Mouse (Mus musculus): ENCODE measurements at regions not wholly inside any gene's neighbourhood (a gene's known extent, or its start where the extent isn't known, plus 50 kb on each side); places are given as distances from the start of the nearest gene placed in this dataset.

DNA sequence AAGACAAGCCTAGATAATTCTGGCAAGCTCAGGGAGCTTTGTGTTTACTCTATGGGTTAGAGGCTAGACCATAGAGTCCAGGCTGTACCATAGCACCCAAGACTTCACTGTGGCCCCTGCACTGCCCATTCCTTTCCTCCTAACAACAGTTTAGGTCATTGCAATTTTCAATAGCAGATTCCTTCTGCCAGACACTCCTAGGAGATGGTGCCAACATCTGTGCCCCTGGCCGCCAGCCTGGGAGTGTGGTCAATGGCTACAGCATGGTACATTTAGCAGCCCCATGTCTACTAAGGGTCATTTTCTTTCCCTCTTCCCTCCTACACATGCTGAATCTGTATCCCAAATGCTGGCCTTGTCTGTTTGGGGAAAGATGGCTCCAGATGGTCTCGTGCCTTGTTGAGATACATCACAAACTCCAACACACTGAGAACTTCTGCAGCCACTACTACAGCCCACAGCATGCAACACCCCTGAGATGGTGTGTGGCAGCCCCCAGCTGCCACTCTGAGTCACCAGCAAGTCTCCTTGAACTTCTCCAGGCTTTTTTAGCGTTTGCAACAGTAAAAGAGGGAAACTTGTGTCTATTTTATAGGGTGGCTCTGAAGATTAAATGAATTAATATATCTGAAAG lies 115.9 kb downstream of the CK137956 start:
- TF ChIP-seq CTCF (IDR thresholded peaks at IDR 0.05) (no peak), EP300 (IDR thresholded peaks at IDR 0.05) (no peak)
- H3K9me3 ChIP-seq (ENCODE audit: low read length), result no peaks in the 10 kb centered on the region
- no peaks in the 10 kb centered on the region for H3K27me3 ChIP-seq (replicated peaks; ENCODE audit: insufficient read depth, low read length)
- H3K4me1 ChIP-seq (ENCODE audit: insufficient read depth, low read depth, low read length), result no peaks in the 10 kb centered on the region
- no peak overlapping the region for H3K27ac ChIP-seq (ENCODE audit: low read length)
- WGBS, result 63% methylated on average over 3 of the region's 3 CpGs
- no peaks in the 10 kb centered on the region for H3K36me3 ChIP-seq (ENCODE audit: insufficient read depth, low read length)
- H3K4me3 ChIP-seq (ENCODE audit: low read depth, low read length), result no peak overlapping the region
- no peak overlapping the region for H3K9ac ChIP-seq (replicated peaks; ENCODE audit: low read depth)
- DNase-seq (ENCODE audit: low spot score) (no peak), ATAC-seq (no peak)
- no peak overlapping the region for H3K4me2 ChIP-seq (replicated peaks; ENCODE audit: low read depth, low read length)

DNA sequence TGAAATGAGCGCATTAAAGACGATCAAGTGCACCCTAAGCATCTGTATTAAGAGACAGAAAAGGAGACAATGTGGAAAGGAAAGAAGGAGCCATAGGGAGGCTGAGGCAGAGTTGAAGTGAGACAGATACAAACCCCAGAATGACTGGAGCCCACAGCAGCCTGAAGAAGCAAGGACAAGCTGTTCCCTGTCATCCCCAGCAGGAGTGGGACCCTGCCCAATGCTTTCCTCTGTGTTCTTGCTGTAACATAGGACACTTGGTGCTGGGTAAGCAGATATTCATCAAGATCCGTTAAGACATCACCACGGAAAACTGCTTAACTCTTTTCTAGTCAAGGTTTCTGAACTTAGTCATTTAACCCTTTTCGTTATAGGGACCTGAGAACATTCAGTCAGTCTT lies 121.4 kb downstream of the CK137956 start:
- Histone ChIP-seq H3K27me3 (replicated peaks; ENCODE audit: insufficient read depth, low read length) (no peaks in the 10 kb centered on the region), H3K9me3 (ENCODE audit: low read length) (no peaks in the 10 kb centered on the region), H3K4me2 (replicated peaks; ENCODE audit: low read depth, low read length) (no peak overlapping the region), H3K4me1 (ENCODE audit: insufficient read depth, low read depth, low read length) (no peaks in the 10 kb centered on the region), H3K36me3 (ENCODE audit: insufficient read depth, low read length) (no peaks in the 10 kb centered on the region), H3K27ac (ENCODE audit: low read length) (no peak overlapping the region), H3K9ac (replicated peaks; ENCODE audit: low read depth) (no peak overlapping the region), H3K4me3 (ENCODE audit: low read depth, low read length) (no peak overlapping the region)
- TF ChIP-seq CTCF (IDR thresholded peaks at IDR 0.05) (no peak), EP300 (IDR thresholded peaks at IDR 0.05) (no peak)
- ATAC-seq (no peak), DNase-seq (ENCODE audit: low spot score) (no peak)
- WGBS, result 82% methylated on average over 5 of the region's 5 CpGs

- WGBS, result 35% methylated on average over 3 of the region's 3 CpGs
- no peaks in the 10 kb centered on the region for H3K36me3 ChIP-seq (ENCODE audit: insufficient read depth, low read length)
- H3K4me2 ChIP-seq (replicated peaks; ENCODE audit: low read depth, low read length), result no peak overlapping the region
- no peak overlapping the region for H3K4me3 ChIP-seq (ENCODE audit: low read depth, low read length)
- no peak overlapping the region for H3K27ac ChIP-seq (ENCODE audit: low read length)
- H3K4me1 ChIP-seq (ENCODE audit: insufficient read depth, low read depth, low read length), result no peaks in the 10 kb centered on the region
- no peaks in the 10 kb centered on the region for H3K27me3 ChIP-seq (replicated peaks; ENCODE audit: insufficient read depth, low read length)
- no peak overlapping the region for H3K9ac ChIP-seq (replicated peaks; ENCODE audit: low read depth)
- ATAC-seq, result no peak
- no peak for DNase-seq (ENCODE audit: low spot score)
- TF ChIP-seq EP300 (IDR thresholded peaks at IDR 0.05), result no peak
- no peak for TF ChIP-seq CTCF (IDR thresholded peaks at IDR 0.05)
- H3K9me3 ChIP-seq (ENCODE audit: low read length), result no peaks in the 10 kb centered on the region
These were observed 124.4 kb downstream of the CK137956 start for GRCm38 (mm10) chr4:127846321-127846720.

- H3K9ac ChIP-seq (replicated peaks; ENCODE audit: low read depth), result no peak overlapping the region
- 60% methylated on average over 7 of the region's 7 CpGs for WGBS
- no peak for DNase-seq (ENCODE audit: low spot score)
- H3K4me3 ChIP-seq (ENCODE audit: low read depth, low read length), result no peak overlapping the region
- TF ChIP-seq EP300 (IDR thresholded peaks at IDR 0.05) (no peak), CTCF (IDR thresholded peaks at IDR 0.05) (no peak)
- no peaks in the 10 kb centered on the region for H3K36me3 ChIP-seq (ENCODE audit: insufficient read depth, low read length)
- no peak overlapping the region for H3K27ac ChIP-seq (ENCODE audit: low read length)
- ATAC-seq, result no peak
- H3K4me2 ChIP-seq (replicated peaks; ENCODE audit: low read depth, low read length), result no peak overlapping the region
- no peaks in the 10 kb centered on the region for H3K9me3 ChIP-seq (ENCODE audit: low read length)
- H3K27me3 ChIP-seq (replicated peaks; ENCODE audit: insufficient read depth, low read length), result no peaks in the 10 kb centered on the region
- no peaks in the 10 kb centered on the region for H3K4me1 ChIP-seq (ENCODE audit: insufficient read depth, low read depth, low read length)
These were observed 127.3 kb downstream of the CK137956 start for GRCm38 (mm10) chr4:127843421-127843820.

DNA sequence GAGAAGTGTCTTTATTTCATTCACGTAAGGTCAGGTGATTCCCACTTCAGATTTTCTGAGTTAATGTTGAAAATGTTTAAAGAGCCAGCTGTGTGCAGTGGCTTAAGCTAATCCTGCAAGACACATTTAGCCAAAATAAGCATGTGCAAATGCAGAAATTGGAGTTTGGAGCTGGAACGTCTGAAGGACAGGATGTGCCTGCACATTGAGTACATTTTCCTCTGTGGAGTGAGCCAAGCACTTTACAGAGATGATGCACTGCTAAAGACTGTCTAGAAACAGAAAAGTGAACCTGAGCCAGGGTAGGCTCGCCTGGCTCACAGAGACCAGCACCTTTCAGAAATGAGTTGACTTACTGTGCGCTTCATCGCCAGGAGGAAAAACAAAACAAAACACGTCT lies 137.1 kb downstream of the CK137956 start:
- H3K27ac ChIP-seq (ENCODE audit: low read length), result no peak overlapping the region
- H3K4me3 ChIP-seq (ENCODE audit: low read depth, low read length), result no peak overlapping the region
- DNase-seq (ENCODE audit: low spot score) (no peak), ATAC-seq (no peak)
- no peak overlapping the region for H3K9ac ChIP-seq (replicated peaks; ENCODE audit: low read depth)
- H3K9me3 ChIP-seq (ENCODE audit: low read length), result no peaks in the 10 kb centered on the region
- no peaks in the 10 kb centered on the region for H3K27me3 ChIP-seq (replicated peaks; ENCODE audit: insufficient read depth, low read length)
- H3K36me3 ChIP-seq (ENCODE audit: insufficient read depth, low read length), result no peaks in the 10 kb centered on the region
- WGBS, result 72% methylated on average over 6 of the region's 6 CpGs
- TF ChIP-seq EP300 (IDR thresholded peaks at IDR 0.05) (no peak), CTCF (IDR thresholded peaks at IDR 0.05) (no peak)
- H3K4me2 ChIP-seq (replicated peaks; ENCODE audit: low read depth, low read length), result no peak overlapping the region
- no peaks in the 10 kb centered on the region for H3K4me1 ChIP-seq (ENCODE audit: insufficient read depth, low read depth, low read length)

- Histone ChIP-seq H3K4me1 (ENCODE audit: insufficient read depth, low read depth, low read length) (no peaks in the 10 kb centered on the region), H3K36me3 (ENCODE audit: insufficient read depth, low read length) (no peaks in the 10 kb centered on the region), H3K4me2 (replicated peaks; ENCODE audit: low read depth, low read length) (no peak overlapping the region), H3K27ac (ENCODE audit: low read length) (no peak overlapping the region), H3K4me3 (ENCODE audit: low read depth, low read length) (no peak overlapping the region), H3K9ac (replicated peaks; ENCODE audit: low read depth) (no peak overlapping the region), H3K9me3 (ENCODE audit: low read length) (no peaks in the 10 kb centered on the region), H3K27me3 (replicated peaks; ENCODE audit: insufficient read depth, low read length) (no peaks in the 10 kb centered on the region)
- no peak for ATAC-seq
- no peak for DNase-seq (ENCODE audit: low spot score)
- TF ChIP-seq CTCF (IDR thresholded peaks at IDR 0.05) (no peak), EP300 (IDR thresholded peaks at IDR 0.05) (no peak)
- WGBS, result 73% methylated on average over 8 of the region's 8 CpGs
These were observed 143.8 kb downstream of the CK137956 start for GRCm38 (mm10) chr4:127826988-127827387.

GRCm38 (mm10) chr4:127819501-127819900 lies 151.2 kb downstream of the CK137956 start:
- Histone ChIP-seq H3K27ac (ENCODE audit: low read length) (no peak overlapping the region), H3K4me2 (replicated peaks; ENCODE audit: low read depth, low read length) (no peak overlapping the region), H3K27me3 (replicated peaks; ENCODE audit: insufficient read depth, low read length) (no peaks in the 10 kb centered on the region), H3K36me3 (ENCODE audit: insufficient read depth, low read length) (no peaks in the 10 kb centered on the region), H3K4me3 (ENCODE audit: low read depth, low read length) (no peak overlapping the region), H3K4me1 (ENCODE audit: insufficient read depth, low read depth, low read length) (no peaks in the 10 kb centered on the region), H3K9ac (replicated peaks; ENCODE audit: low read depth) (no peak overlapping the region), H3K9me3 (ENCODE audit: low read length) (no peaks in the 10 kb centered on the region)
- DNase-seq (ENCODE audit: low spot score), result no peak
- ATAC-seq, result no peak
- TF ChIP-seq CTCF (IDR thresholded peaks at IDR 0.05), result no peak
- TF ChIP-seq EP300 (IDR thresholded peaks at IDR 0.05), result no peak
- 79% methylated on average over 8 of the region's 8 CpGs for WGBS

Data from lung, postnatal 0 days (tissue).